Mouse (Mus musculus): ENCODE results near the gene Ptpn14.

- TF ChIP-seq CTCF (IDR thresholded peaks at IDR 0.05; ENCODE audit: low read depth) (no peak), EP300 (IDR thresholded peaks at IDR 0.05; ENCODE audit: low read depth) (no peak)
Measured at GRCm38 (mm10) chr1:189709001-189709400, 19.1 kb upstream of the Ptpn14 start.
